Mouse (Mus musculus) macrophage (primary cell): Measurements from ENCODE around the gene Olfr545. TPM values are rescaled to one million over a fixed set of nuclear protein-coding genes. Genes with fewer than 3 reads are reported as not detected.

ENCODE experiments used
- H3K27ac ChIP-seq: fragments of 350-480 bp; formaldehyde crosslinking; 2 replicates; pipeline ENCODE4 v1.9.0; 2021
- H3K36me3 ChIP-seq: fragments of 350-480 bp; formaldehyde crosslinking; 2 replicates; pipeline ENCODE4 v1.9.0; 2021; ENCODE audit errors: inconsistent target
- H3K4me3 ChIP-seq: fragments of 350-480 bp; formaldehyde crosslinking; 2 replicates; pipeline ENCODE4 v1.9.0; 2021; ENCODE audit errors: inconsistent target
- H3K79me2 ChIP-seq: fragments of 350-480 bp; formaldehyde crosslinking; 2 replicates; pipeline ENCODE4 v1.9.0; 2021; ENCODE audit errors: inconsistent target
- WGBS: methylation state at CpG from one replicate; pipeline ENCODE4 v1.1.7; 2026; ENCODE audit warnings: inconsistent platforms; ENCODE audit not compliant: missing documents; 5-methylcytosine and 5-hydroxymethylcytosine counted together
- polyA plus RNA-seq: library from polyadenylated mRNA; stranded (reverse); fragments of 250-400 nt; gene quantifications from 3 replicates; pipeline ENCODE4 v1.2.4, GENCODE M21; 2018; ENCODE audit warnings: inconsistent platforms

The Olfr545 gene
- polyA plus RNA-seq, 1 experiment from 2014 or later, result not detected

GRCm38 (mm10) chr7:102446438-102446837 lies 52.9 kb downstream of the Olfr545 start:
- no peak overlapping the region for H3K4me3 ChIP-seq
- 96% methylated on average over 9 of the region's 9 CpGs for WGBS
- H3K36me3 ChIP-seq, result peaks cover 28% of the 10 kb centered on the region
- no peak overlapping the region for H3K27ac ChIP-seq
- peaks cover 38% of the 10 kb centered on the region for H3K79me2 ChIP-seq

- peaks cover 38% of the 10 kb centered on the region for H3K79me2 ChIP-seq
- H3K36me3 ChIP-seq, result peaks cover 17% of the 10 kb centered on the region
- H3K4me3 ChIP-seq, result no peak overlapping the region
- 97% methylated on average over 2 of the region's 2 CpGs for WGBS
- H3K27ac ChIP-seq, result no peak overlapping the region
Observed at GRCm38 (mm10) chr7:102444301-102444700, 55.1 kb downstream of the Olfr545 start.

GRCm38 (mm10) chr7:102442432-102442831 lies 56.9 kb downstream of the Olfr545 start:
- H3K36me3 ChIP-seq, result 0 out of 2 replicates have a peak, but pooled peaks cover 4% of the 10 kb centered on the region
- WGBS, result 0% methylated on average over 4 of the region's 4 CpGs
- peak overlapping the region; percentile 76 for H3K27ac ChIP-seq
- peak overlapping the region; percentile 79 for H3K4me3 ChIP-seq
- peaks cover 38% of the 10 kb centered on the region for H3K79me2 ChIP-seq

- Histone ChIP-seq H3K27ac (peak within 1 kb of the TSS; percentile 76), H3K79me2 (peaks cover 38% of the 10 kb centered on the region), H3K36me3 (no peaks in the 10 kb centered on the region), H3K4me3 (peak within 1 kb of the TSS; percentile 79)
- WGBS, result under 1% methylated on average over 50 of the region's 56 CpGs
Observed at GRCm38 (mm10) chr7:102441657-102442391, 57.5 kb downstream of the Olfr545 start, which contains the start of gene Rrm1. Rrm1 (plus strand) TSS chr7:102441695.

Other genes starting within 250 kb of the Olfr545 start
- gene Rhog, start 243.5 kb downstream of the Olfr545 start, polyA plus RNA-seq, result 307 to 396 TPM (median 393 TPM) in 3 replicates
- gene Stim1, start 231.8 kb downstream of the Olfr545 start, polyA plus RNA-seq, result 32.9 to 38.1 TPM (median 35.0 TPM) in 3 replicates
- 17.3 to 71.9 TPM (median 64.3 TPM) in 3 replicates for gene Rrm1, start 57.9 kb downstream of the Olfr545 start, polyA plus RNA-seq
- gene Olfr543, start 17.9 kb downstream of the Olfr545 start, polyA plus RNA-seq, result not detected in 3 replicates
- not detected in 3 replicates for gene Olfr544, start 11.3 kb downstream of the Olfr545 start, polyA plus RNA-seq
- gene Olfr547, start 35.2 kb upstream of the Olfr545 start, polyA plus RNA-seq, result not detected in 3 replicates
- not detected in 3 replicates for gene Olfr548-ps1, start 41.3 kb upstream of the Olfr545 start, polyA plus RNA-seq
- gene Olfr549, start 50.3 kb upstream of the Olfr545 start, polyA plus RNA-seq, result not detected in 3 replicates
- 31.3 to 44.4 TPM (median 44.4 TPM) in 3 replicates for gene Trim21, start 65.9 kb upstream of the Olfr545 start, polyA plus RNA-seq
- not detected in 3 replicates for gene Olfr550, start 71.9 kb upstream of the Olfr545 start, polyA plus RNA-seq
- not detected in 3 replicates for gene Olfr551, start 92.3 kb upstream of the Olfr545 start, polyA plus RNA-seq
- gene Olfr552, start 98.2 kb upstream of the Olfr545 start, polyA plus RNA-seq, result not detected in 3 replicates
- not detected in 3 replicates for gene Olfr553, start 118.6 kb upstream of the Olfr545 start, polyA plus RNA-seq
- not detected in 3 replicates for gene Olfr554, start 138.9 kb upstream of the Olfr545 start, polyA plus RNA-seq
- gene Olfr555, start 159.2 kb upstream of the Olfr545 start, polyA plus RNA-seq, result not detected in 3 replicates
- gene Olfr556, start 165.3 kb upstream of the Olfr545 start, polyA plus RNA-seq, result not detected in 3 replicates
- gene Trim68, start 187.8 kb upstream of the Olfr545 start, polyA plus RNA-seq, result 2.3 to 3.3 TPM (median 2.8 TPM) in 3 replicates
- not detected in 3 replicates for gene Olfr557, start 196.3 kb upstream of the Olfr545 start, polyA plus RNA-seq
- not detected in 3 replicates for gene Olfr558, start 202.6 kb upstream of the Olfr545 start, polyA plus RNA-seq
- gene Olfr33, start 219.5 kb upstream of the Olfr545 start, polyA plus RNA-seq, result not detected in 3 replicates
- not detected in 3 replicates for gene Olfr559, start 227.9 kb upstream of the Olfr545 start, polyA plus RNA-seq